Mouse (Mus musculus) erythroblast, embryonic 14.5 days (primary cell): Measurements from ENCODE around the gene Msto1.
"Not testable (repeated sequence)": the region's sequence is repeated elsewhere in the genome, so short reads cannot be mapped to it uniquely, and the experiment has no call there.

Experiments
- GATA1 ChIP-seq: IDR thresholded peaks from 2 replicates; pipeline ENCODE4 v1.6.1; 2012; ENCODE audit warnings: low read length, inconsistent platforms, mixed read lengths
- TAL1 ChIP-seq: IDR thresholded peaks from 3 replicates; pipeline ENCODE4 v1.6.1; 2012; ENCODE audit warnings: low read length, inconsistent platforms, mixed read lengths

- not testable (repeated sequence) for TF ChIP-seq TAL1, GATA1
These were observed 46.6 kb downstream of the Msto1 start for GRCm38 (mm10) chr3:88867177-88867576.
